Mouse (Mus musculus): ENCODE data around the gene Lmntd1.

The Lmntd1 gene

DNA sequence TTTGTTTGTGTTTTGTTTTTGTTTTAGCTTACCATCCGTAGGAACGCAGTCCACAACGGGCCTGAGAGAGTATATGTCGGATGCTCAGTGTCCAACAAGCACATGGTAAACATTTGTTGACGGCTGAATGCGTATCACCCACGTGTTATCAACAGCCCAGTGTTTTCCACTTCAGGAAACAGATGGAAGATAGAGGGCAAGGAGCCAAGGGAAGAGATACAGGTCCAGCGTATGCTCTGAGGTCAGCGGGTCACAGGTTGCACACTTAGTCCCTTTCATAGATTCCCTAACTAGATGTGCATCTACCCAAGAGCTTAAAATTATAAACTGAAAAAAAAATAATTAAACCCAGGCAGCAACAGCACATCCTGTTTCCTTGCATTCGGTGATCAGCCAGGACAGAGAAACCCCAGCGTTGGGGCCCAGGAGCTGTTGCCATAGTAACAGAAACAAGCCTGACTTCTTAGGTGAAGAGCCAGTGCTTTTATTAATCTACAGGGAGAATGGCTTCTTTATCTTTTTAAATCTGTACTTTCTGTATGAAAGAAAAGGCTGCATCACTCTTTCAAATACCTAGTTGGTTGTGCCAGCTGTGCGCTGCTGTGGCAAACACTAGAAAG lies 128.0 kb downstream of the Lmntd1 start:
- DNase-seq (ENCODE audit: low spot score in 2 of 2) = no peak

DNA sequence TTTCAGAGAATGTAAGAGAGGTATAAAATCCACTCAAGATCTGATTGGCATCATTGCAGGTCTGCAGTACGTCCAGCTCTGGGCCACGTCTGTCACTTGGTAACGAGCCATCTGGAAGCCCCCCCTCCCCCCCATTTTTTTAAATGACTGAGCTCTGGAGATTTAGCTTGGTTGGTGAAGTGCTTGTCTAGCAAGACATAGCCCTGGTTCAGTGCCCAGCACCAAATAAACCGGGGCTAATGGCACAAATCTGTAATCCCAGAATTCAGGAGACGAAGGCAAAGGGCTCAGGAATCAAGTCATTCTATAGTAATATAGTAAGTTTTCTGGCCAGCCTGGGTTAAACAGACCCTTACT lies 130.8 kb downstream of the Lmntd1 start:
- DNase-seq (ENCODE audit: low spot score in 2 of 2) = no peak

- DNase-seq (ENCODE audit: low spot score in 2 of 2) = peak in 1 of 2 experiments; percentile 35
These were observed 131.3 kb downstream of the Lmntd1 start for GRCm38 (mm10) chr6:145482656-145483317.

- peak in 1 of 2 experiments; percentile 18 for DNase-seq (ENCODE audit: low spot score in 2 of 2)
These were observed 132.2 kb downstream of the Lmntd1 start for GRCm38 (mm10) chr6:145481938-145482337.

GRCm38 (mm10) chr6:145478821-145479271 lies 135.3 kb downstream of the Lmntd1 start:
- no peak for DNase-seq (ENCODE audit: low spot score in 2 of 2)

GRCm38 (mm10) chr6:145477367-145477905 lies 136.7 kb downstream of the Lmntd1 start:
- no peak for DNase-seq (ENCODE audit: low spot score in 2 of 2)

DNA sequence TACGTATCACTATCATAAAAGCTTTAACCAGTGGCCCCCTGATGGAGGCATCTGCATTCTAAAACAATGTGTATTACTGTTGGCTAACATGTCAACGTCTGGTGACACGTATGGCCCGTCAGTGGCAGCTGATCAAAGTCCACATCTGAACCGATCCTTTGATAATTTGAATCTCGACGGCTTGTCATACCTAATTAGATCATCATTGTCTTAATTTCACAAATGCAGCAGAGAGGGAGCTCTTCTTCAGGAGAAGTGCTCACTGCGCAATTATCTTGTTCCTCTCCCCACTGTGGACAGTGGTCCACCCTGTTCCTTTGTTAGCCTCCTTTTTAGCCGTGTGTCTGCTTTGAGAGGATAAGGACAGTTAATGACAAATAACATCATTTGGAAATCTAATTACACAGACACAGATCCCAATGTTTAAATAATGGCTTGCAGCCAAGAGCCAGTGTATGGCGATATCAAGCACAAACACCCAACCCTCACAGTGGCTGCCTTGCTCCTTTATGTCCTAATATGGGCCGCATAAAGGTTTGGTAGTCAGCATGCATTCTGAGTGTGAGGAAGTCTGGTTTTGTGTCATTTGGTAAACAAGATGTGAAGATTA lies 142.4 kb downstream of the Lmntd1 start:
- DNase-seq (ENCODE audit: low spot score in 2 of 2) = no peak

DNA sequence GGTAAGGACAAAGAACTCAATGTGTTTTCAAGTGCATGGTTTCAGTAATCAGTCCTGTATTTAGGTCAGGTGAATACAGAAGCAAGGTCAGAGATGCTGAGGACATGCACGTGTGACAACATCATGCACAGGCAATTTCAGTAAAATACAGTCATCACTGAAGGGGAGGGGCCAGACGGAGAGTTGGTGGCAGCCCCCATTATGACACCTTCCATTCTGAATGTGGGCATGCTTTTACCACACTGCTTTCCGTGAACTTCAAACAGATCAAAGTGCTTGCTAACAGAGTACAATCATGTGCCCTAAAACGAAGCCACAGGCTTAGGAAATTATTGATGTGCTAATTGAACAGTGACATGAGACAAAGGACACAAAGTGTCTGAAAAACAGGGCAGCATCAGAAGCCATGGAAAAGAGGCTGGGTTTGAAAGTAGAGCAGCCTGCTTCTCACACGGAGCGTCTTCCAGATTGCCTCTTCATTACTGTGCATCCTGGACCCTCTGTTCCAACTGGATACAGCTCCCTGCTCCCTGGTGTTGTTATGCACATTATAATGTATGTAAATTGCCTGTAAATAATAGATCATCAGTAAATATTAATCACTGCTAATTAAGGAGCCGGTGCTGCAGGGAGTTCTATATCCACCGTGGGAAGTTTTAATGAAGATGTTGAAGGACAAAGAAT lies 144.7 kb downstream of the Lmntd1 start:
- DNase-seq (ENCODE audit: low spot score in 2 of 2) = no peak

DNA sequence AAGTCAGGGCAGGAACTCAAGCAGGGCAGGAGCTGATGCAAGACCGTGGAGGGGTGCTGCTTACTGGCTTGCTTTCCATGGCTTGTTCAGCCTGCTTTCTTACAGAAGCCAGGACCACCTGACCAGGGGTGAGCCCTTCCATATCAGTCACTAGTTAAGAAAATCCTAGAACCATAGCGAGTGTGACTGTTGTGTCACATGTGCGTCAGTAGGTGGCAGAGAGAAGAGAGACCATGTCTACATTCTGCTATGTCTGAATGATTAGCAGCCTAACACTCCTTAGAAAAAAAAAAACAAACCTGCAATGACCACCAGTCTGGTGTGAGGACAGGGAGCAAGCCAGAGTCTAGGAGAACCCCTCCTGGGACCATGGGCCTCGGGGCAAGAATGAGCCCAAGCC lies 150.1 kb downstream of the Lmntd1 start:
- no peak for DNase-seq (ENCODE audit: low spot score in 2 of 2)

- no peak for DNase-seq (ENCODE audit: low spot score in 2 of 2)
These were observed 151.4 kb downstream of the Lmntd1 start for GRCm38 (mm10) chr6:145462677-145463245.

DNA sequence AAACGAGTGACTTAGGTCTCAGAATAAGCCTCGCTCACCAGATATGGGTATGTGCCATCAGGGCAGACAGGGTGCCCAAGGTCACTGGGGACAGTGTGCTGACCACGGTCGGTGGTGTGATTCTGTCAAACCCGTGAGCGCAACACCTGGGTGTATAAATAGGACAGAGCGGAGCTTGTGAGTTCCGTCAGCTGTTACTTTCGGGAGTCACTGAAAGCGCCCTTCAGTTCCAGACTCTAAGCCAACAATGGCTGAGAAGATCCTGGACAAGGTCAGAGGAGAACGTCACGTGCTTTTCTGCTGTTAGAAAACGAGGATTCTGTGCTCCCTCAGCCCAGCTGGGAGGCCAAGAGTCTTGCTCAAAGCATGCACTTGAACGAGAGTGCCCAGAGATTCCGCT lies 157.1 kb downstream of the Lmntd1 start:
- DNase-seq (ENCODE audit: low spot score in 2 of 2) = no peak

DNA sequence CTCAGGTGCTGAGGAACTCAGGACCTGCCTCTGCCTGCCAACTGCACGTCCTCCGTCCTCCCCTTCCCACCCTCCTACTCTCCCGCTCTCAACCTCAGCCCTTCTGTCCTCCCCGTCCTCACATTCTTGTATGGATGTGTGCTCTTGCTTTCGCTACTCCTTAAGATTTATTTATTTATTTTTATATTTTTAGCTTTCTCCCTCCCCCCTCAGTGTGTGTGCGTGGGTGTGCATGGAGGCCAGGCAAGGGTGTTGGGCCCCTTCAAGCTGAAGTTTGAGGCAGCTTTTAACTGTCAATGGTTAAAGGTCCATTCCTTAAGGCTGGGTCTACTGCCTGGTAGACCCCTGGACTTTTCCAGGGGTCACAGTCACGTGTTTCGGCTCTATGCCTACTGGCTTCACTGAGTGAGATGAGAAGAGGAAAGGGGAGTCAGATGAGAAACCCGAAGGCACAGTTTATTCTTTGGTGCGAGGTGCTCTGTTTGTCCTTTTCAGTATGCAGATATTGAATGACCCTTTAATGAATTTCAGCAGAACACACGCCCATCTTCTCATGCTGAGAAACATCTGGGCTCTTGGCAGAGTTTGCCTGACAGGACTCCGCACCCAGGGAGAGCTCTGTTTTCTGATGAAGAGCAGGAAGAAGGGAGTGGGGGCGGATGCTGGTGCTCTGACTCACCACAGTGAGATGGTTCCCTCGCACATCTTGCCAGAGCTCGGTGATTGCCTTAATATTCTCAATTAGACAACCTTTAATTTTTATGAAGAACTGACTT lies 163.3 kb downstream of the Lmntd1 start:
- DNase-seq (ENCODE audit: low spot score in 2 of 2) = peak; percentile 8 to 51

DNA sequence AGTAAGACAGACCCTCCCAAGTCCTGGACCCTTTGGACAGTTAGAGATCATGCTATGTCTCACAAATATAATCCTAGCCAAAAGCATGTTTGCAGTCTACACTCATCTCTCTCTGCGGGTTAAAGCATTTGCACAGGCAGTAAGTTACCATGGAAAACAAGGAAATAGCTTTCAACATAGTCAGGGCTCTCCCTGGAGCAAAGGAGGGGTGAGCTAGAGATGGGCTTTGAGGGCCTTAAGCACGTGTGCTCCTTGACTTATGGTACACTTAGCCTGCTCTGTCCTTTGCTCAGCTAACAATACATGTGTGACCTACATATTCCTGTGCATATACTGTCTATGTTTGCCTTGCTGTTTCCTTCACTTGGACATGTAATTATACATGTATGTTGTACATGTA lies 165.8 kb downstream of the Lmntd1 start:
- no peak for DNase-seq (ENCODE audit: low spot score in 2 of 2)

DNA sequence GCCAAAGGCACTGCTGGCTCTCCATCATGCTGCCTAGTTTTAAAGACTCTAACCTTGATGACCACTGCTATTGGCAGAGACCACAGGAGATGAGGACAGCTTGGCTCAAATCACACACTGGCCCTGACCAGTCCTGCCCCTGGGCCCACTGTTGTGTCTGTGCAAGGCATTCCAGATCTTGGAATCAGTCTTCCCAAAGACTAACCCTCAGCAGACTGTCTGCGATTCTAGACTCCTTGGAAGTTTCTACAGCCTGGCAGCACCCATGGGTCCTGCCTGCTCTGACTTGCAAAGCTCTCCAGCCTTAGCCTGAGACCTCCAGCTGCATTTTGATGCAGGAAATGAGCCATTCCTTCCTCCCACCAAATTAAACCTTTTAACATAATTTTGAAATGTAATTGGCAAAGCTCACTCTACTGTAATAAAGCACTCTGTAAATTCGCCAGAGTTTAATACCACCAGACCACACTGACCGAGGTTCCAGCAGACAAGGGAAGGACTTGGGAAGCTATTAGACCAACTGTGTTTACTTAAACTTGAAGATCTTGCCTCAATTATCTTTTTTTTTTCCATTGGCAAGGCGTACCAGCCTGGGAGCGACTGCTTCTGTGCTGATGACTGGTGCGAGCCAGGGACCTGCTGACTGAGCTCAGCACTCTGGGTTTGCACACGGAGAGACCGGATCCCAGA lies 168.2 kb downstream of the Lmntd1 start:
- peak; percentile 12 to 32 for DNase-seq (ENCODE audit: low spot score in 2 of 2)

DNA sequence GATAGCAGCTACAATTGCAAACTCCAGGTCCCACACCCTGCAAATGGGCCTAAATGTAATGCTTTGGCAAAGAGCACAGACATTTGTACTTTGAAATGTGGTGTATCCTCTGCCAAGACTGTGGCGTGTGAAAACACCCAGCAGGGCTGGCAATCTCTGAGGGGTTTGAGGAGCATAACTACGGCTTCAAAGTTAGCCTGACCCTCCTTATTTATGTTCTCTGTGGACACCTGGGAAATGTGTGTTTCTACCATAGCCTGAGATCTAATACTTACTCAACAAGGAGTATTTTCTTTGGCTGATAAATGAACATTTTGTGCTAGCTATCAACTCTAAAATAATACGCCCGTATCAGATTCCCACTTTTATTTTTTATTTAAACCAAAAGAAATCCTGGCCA lies 168.7 kb downstream of the Lmntd1 start:
- DNase-seq (ENCODE audit: low spot score in 2 of 2) = no peak

DNA sequence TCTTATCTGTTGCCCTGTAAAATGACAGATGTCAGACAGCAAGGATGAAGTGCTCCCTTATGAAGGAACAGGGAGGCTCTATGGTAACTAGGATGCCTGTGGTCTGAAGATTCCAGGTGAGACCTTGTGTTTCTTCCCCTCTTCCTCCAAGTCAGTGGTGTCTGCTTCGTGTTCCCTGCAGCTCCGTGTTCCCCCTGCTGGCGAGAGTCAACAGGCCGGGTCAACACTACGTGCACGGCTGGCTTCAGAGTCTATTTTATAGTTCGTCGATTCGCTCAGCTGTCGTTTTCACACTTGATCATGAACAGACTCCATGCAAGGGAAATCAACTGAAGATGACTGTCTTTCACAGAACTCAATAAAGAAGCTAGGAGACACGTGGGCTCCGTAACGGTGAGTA lies 171.3 kb downstream of the Lmntd1 start:
- peak in 1 of 2 experiments; percentile 20 for DNase-seq (ENCODE audit: low spot score in 2 of 2)

- peak; percentile 25 to 49 for DNase-seq (ENCODE audit: low spot score in 2 of 2)
These were observed 172.6 kb downstream of the Lmntd1 start for GRCm38 (mm10) chr6:145441416-145442110.

- no peak for DNase-seq (ENCODE audit: low spot score in 2 of 2)
These were observed 175.3 kb downstream of the Lmntd1 start for GRCm38 (mm10) chr6:145438851-145439250.

DNA sequence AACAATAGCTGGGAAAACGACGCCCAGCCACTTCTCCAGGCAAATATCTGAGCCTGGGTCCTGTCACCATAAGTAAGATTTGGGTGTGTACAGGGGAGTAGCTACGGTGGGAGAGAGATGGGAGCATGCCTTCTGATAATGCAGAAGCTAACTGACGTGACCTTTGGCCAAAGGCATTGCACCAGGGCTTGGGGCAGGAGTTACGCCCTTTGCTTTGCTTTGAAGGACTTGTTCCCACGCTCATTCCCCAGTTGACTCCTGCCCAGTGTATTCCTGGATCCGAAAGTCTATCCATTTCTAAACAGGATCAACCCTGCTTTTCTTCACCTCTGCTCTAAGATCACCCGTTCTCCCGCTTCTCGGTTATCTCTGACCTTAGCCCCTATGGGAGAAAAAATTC lies 178.4 kb downstream of the Lmntd1 start:
- DNase-seq (ENCODE audit: low spot score in 2 of 2) = no peak

GRCm38 (mm10) chr6:145435156-145435555 lies 179.0 kb downstream of the Lmntd1 start:
- no peak for DNase-seq (ENCODE audit: low spot score in 2 of 2)

Measured in urinary bladder, postnatal 36 days (tissue).